22 mouse cellular contexts compared by ENCODE assay signal in genomic region chr15:98098519-98098918, GRCm38 (mm10). TPM values are rescaled to one million over a fixed set of nuclear protein-coding genes. Genes with fewer than 3 reads are reported as not detected.
A peak's percentile ranks its signal among the peaks of the same experiment; 100 is the strongest.
DNase-seq lines count a peak whose midpoint lies in the region; ATAC-seq and TF ChIP-seq lines count a peak whose summit lies in the region.
"Had no signal": no experiment of that assay in that cellular context is flagged by ENCODE, and none has a peak within 500 bp of the region (broad histone marks: within the 10 kb centered on the region; RNA-seq: fewer than 3 reads in every experiment).

No protein-coding gene starts in this region.

- peak overlapping the region; percentile 60 for H3K4me3 ChIP-seq in ES-Bruce4 (ENCODE audit: low read depth, low read length)
- no peak overlapping the region for H3K4me3 ChIP-seq in limb, embryonic 10.5 days
- no peak overlapping the region for H3K4me3 ChIP-seq in forebrain, embryonic 15.5 days
- H3K4me3 ChIP-seq: embryonic facial prominence, embryonic 10.5 days; forebrain, embryonic 10.5 days; heart, embryonic 13.5 days had no signal

- 89% methylated on average over 9 of the region's 9 CpGs for WGBS in limb, embryonic 10.5 days
- 90% methylated on average over 9 of the region's 9 CpGs for WGBS in forebrain, embryonic 15.5 days

- H3K9me3 ChIP-seq in ES-Bruce4 (replicated peaks; ENCODE audit: control insufficient read depth, insufficient read depth, low read length, poor library complexity, severe bottlenecking), result no peaks in the 10 kb centered on the region
- no peaks in the 10 kb centered on the region for H3K9me3 ChIP-seq in limb, embryonic 10.5 days (replicated peaks)
- no peaks in the 10 kb centered on the region for H3K9me3 ChIP-seq in forebrain, embryonic 15.5 days
- H3K9me3 ChIP-seq: embryonic facial prominence, embryonic 10.5 days; forebrain, embryonic 10.5 days; G1E; heart, embryonic 13.5 days had no signal

- peak; percentile 46 for TF ChIP-seq POLR2A in ES-Bruce4 (IDR thresholded peaks at IDR 0.05; ENCODE audit: insufficient read depth, low read length)
- no peak for TF ChIP-seq POLR2A in brain, embryonic 14.5 days (IDR thresholded peaks at IDR 0.05; ENCODE audit: borderline replicate concordance, extremely low read depth, insufficient read depth, insufficient read length, poor library complexity, severe bottlenecking)

- DNase-seq in A20 (ENCODE audit: low read depth, low spot score) (peak; percentile 93), NIH3T3 (ENCODE audit: low read depth) (peak; percentile 19)
- DNase-seq in brain, embryonic 14.5 days (ENCODE audit: low read depth), result peak; percentile 4
- no peak for DNase-seq in urinary bladder, postnatal 4 days (ENCODE audit: low spot score in 2 of 2)
- no peak for DNase-seq in limb, embryonic 10.5 days (ENCODE audit: low spot score)
- no peak for DNase-seq in kidney, adult 8-10 months
- DNase-seq: adrenal gland, postnatal 14 days; cerebellum, adult 2 months; cerebellum, postnatal 10 days; gastrocnemius, postnatal 36 days; heart, adult 11 months; heart, postnatal 36 days; kidney, adult 11 months had no signal

- no peak overlapping the region for H3K4me2 ChIP-seq in forebrain, embryonic 15.5 days (replicated peaks)
- H3K4me2 ChIP-seq: heart, embryonic 13.5 days had no signal

- ATAC-seq in forebrain, embryonic 15.5 days (replicated peaks), result no peak
- ATAC-seq: forebrain, embryonic 14.5 days; hindbrain, embryonic 16.5 days; Patski had no signal

- no peaks in the 10 kb centered on the region for H3K36me3 ChIP-seq in ES-Bruce4 (ENCODE audit: control insufficient read depth, insufficient read depth, low read length, poor library complexity, severe bottlenecking)
- H3K36me3 ChIP-seq in limb, embryonic 10.5 days, result no peaks in the 10 kb centered on the region
- no peaks in the 10 kb centered on the region for H3K36me3 ChIP-seq in forebrain, embryonic 15.5 days
- H3K36me3 ChIP-seq: embryonic facial prominence, embryonic 10.5 days; forebrain, embryonic 10.5 days; heart, embryonic 13.5 days had no signal

- TF ChIP-seq EP300 in ES-Bruce4 (IDR thresholded peaks at IDR 0.05; ENCODE audit: insufficient read depth, low read depth, low read length), result no peak

- TF ChIP-seq CTCF in ES-Bruce4 (IDR thresholded peaks at IDR 0.05; ENCODE audit: low read depth, low read length), result no peak
- TF ChIP-seq CTCF in brain, embryonic 14.5 days (IDR thresholded peaks at IDR 0.05; ENCODE audit: borderline replicate concordance, extremely low read depth, insufficient read depth, insufficient read length), result no peak

- no peak overlapping the region for H3K27ac ChIP-seq in ES-Bruce4 (ENCODE audit: insufficient read depth, low read length)
- no peak overlapping the region for H3K27ac ChIP-seq in limb, embryonic 10.5 days
- H3K27ac ChIP-seq in forebrain, embryonic 15.5 days (replicated peaks), result no peak overlapping the region
- H3K27ac ChIP-seq: embryonic facial prominence, embryonic 10.5 days; forebrain, embryonic 10.5 days; heart, embryonic 13.5 days had no signal

- no peaks in the 10 kb centered on the region for H3K4me1 ChIP-seq in ES-Bruce4 (ENCODE audit: control insufficient read depth, insufficient read depth, low read length)
- H3K4me1 ChIP-seq in limb, embryonic 10.5 days, result peaks cover 5% of the 10 kb centered on the region; the same call in 1 of the 2 replicates
- peaks cover 6% of the 10 kb centered on the region for H3K4me1 ChIP-seq in forebrain, embryonic 15.5 days

- H3K27me3 ChIP-seq in ES-Bruce4 (ENCODE audit: control insufficient read depth, insufficient read depth, low read length, poor library complexity, severe bottlenecking), result no peaks in the 10 kb centered on the region
- no peaks in the 10 kb centered on the region for H3K27me3 ChIP-seq in limb, embryonic 10.5 days (ENCODE audit: low read depth, poor library complexity, severe bottlenecking)
- H3K27me3 ChIP-seq in forebrain, embryonic 15.5 days, result no peaks in the 10 kb centered on the region
- H3K27me3 ChIP-seq: heart, embryonic 13.5 days; Patski had no signal

- peak overlapping the region; percentile 37; the same call in 1 of the 2 replicates for H3K9ac ChIP-seq in ES-Bruce4 (ENCODE audit: low read depth, poor library complexity, severe bottlenecking)
- no peak overlapping the region for H3K9ac ChIP-seq in forebrain, embryonic 15.5 days (replicated peaks)
- H3K9ac ChIP-seq: heart, embryonic 13.5 days had no signal

RNA-seq across cellular contexts. Expression of gene Senp1, which starts 5.0 kb away (rescaled TPM):
- 69.2 and 70.6 TPM in 2 replicates for polyA plus RNA-seq in ES-Bruce4 (2011; ENCODE audit: insufficient read depth, insufficient read length, low read depth, missing spikeins)
- 20.0 and 25.3 TPM in 2 replicates for polyA plus RNA-seq in brain, embryonic 14.5 days (2012; rRNA removed)
- 46.8 and 51.6 TPM in 2 replicates for polyA plus RNA-seq in limb, embryonic 10.5 days (2016; fragmentation: Nextera tagmentation; extraction: Ambion mirVana)
- polyA plus RNA-seq in forebrain, embryonic 15.5 days (2015; fragmentation: Nextera tagmentation; extraction: Ambion mirVana), result 25.4 and 26.2 TPM in 2 replicates

RNA-seq across cellular contexts. Expression of gene Pfkm, which starts 6.1 kb away (rescaled TPM):
- 39.8 and 42.8 TPM in 2 replicates for polyA plus RNA-seq in ES-Bruce4 (2011; ENCODE audit: insufficient read depth, insufficient read length, low read depth, missing spikeins)
- 96.7 and 102 TPM in 2 replicates for polyA plus RNA-seq in brain, embryonic 14.5 days (2012; rRNA removed)
- polyA plus RNA-seq in limb, embryonic 10.5 days (2016; fragmentation: Nextera tagmentation; extraction: Ambion mirVana), result 36.3 and 42.9 TPM in 2 replicates
- 84.2 and 84.4 TPM in 2 replicates for polyA plus RNA-seq in forebrain, embryonic 15.5 days (2015; fragmentation: Nextera tagmentation; extraction: Ambion mirVana)

Comparison
In these comparisons a context has a peak if more than half of its experiments do, and no peak if none do; other contexts are left out.
1. DNase-seq: peak in A20 (single experiment), NIH3T3 (single experiment) and brain, embryonic 14.5 days (single experiment); none in urinary bladder, postnatal 4 days (0 of 2), limb, embryonic 10.5 days (single experiment) and kidney, adult 8-10 months (0 of 2).